Mouse (Mus musculus) liver, embryonic 13.5 days (tissue): ENCODE data around the gene Vstm4. TPM values are rescaled to one million over a fixed set of nuclear protein-coding genes. Genes with fewer than 3 reads are reported as not detected.

ENCODE experiments used
- ATAC-seq: fragments of 200-750 bp; cut with Nextera tagmentation; 2 replicates; pipeline ENCODE4 v1.8.0; 2017; ENCODE audit warnings: low read depth, mild to moderate bottlenecking, moderate number of reproducible peaks, moderate library complexity
- DNase-seq: peaks from one replicate; pipeline ENCODE4 v3.0.0; 2022
- H3K27ac ChIP-seq: fragments of 300-500 bp; sonication (generic); 2 replicates; pipeline ENCODE4 v1.5.1; 2015; ENCODE audit warnings: moderate library complexity, mild to moderate bottlenecking, inconsistent platforms
- H3K27me3 ChIP-seq: fragments of 300-500 bp; sonication (generic); 2 replicates; pipeline ENCODE4 v1.6.1; 2015; ENCODE audit warnings: mild to moderate bottlenecking, inconsistent platforms
- H3K36me3 ChIP-seq: fragments of 300-500 bp; sonication (generic); 2 replicates; pipeline ENCODE4 v1.6.1; 2015; ENCODE audit warnings: mild to moderate bottlenecking, inconsistent platforms
- H3K4me1 ChIP-seq: fragments of 300-500 bp; sonication (generic); replicated peaks from 2 replicates; pipeline ENCODE4 v1.6.1; 2015; ENCODE audit warnings: inconsistent platforms
- H3K4me2 ChIP-seq: fragments of 300-500 bp; sonication (generic); 2 replicates; pipeline ENCODE4 v1.6.1; 2015; ENCODE audit warnings: inconsistent platforms, mild to moderate bottlenecking, moderate library complexity
- H3K4me3 ChIP-seq: fragments of 300-500 bp; sonication (generic); replicated peaks from 2 replicates; pipeline ENCODE4 v1.5.1; 2015; ENCODE audit warnings: mild to moderate bottlenecking, inconsistent platforms
- H3K9ac ChIP-seq: fragments of 300-500 bp; sonication (generic); 2 replicates; pipeline ENCODE4 v1.6.1; 2015; ENCODE audit warnings: mild to moderate bottlenecking, inconsistent platforms
- H3K9me3 ChIP-seq: fragments of 300-500 bp; sonication (generic); replicated peaks from 2 replicates; pipeline ENCODE4 v1.6.1; 2016; ENCODE audit warnings: inconsistent platforms
- WGBS: fragments of 180-500 bp; shearing (Covaris S2); methylation state at CpG from one replicate; pipeline ENCODE4 v1.1.7; 2015; ENCODE audit not compliant: insufficient replicate concordance; 5-methylcytosine and 5-hydroxymethylcytosine counted together
- polyA plus RNA-seq: library from polyadenylated mRNA; unstranded; fragments of >200 nt; fragmentation: Nextera tagmentation; extraction: Ambion mirVana; gene quantifications from 2 replicates; pipeline ENCODE4 v1.2.1, GENCODE M21; 2015

The Vstm4 gene
- polyA plus RNA-seq, 1 experiment from 2014 or later: 4.2 TPM

DNA sequence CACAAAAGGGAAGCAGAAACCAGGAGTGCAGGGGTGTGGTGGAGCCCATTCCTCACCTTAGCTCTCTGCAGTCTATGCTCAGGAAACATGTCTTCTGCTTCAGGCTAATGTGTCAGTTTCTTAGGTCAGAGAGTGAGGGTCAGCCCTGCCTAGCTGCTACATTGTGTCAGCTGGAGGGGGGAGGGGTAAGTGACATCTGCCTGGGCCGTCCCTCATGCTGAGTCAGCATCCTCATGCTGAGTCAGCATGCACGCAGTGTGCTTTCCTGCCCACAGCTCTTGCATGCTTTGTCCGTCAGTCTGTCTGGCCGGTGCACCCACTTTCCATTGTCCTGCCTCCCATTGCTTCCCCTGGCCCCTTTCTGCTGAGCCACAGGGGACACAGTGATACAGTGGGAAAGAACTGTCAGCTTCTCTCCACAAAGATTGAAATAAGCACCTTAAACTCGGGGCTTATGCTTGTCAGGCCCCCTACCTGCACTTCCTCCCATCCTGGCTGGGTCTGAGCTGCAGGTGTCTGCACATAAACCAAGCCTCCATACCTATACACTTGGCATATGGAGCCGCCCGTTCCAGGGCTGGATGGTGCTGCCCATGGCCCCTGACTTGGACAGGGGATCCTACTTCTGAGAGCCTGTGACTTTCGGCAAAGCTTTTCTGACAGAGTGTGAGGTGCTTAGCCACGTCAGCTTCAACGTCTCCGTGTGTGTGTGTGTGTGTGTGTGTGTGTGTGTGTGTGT, 3.4 kb downstream of the Vstm4 start:
- no peak overlapping the region for H3K4me3 ChIP-seq
- no peaks in the 10 kb centered on the region for H3K9me3 ChIP-seq
- H3K4me2 ChIP-seq: no peak overlapping the region
- H3K27ac ChIP-seq: no peak overlapping the region
- H3K36me3 ChIP-seq: no peaks in the 10 kb centered on the region
- H3K9ac ChIP-seq: no peak overlapping the region
- DNase-seq (no peak), ATAC-seq (0 out of 2 replicates have a peak, but pooled peaks have one; percentile 21)
- H3K4me1 ChIP-seq: peaks cover 4% of the 10 kb centered on the region; the same call in 1 of the 2 replicates
- H3K27me3 ChIP-seq: peaks cover 42% of the 10 kb centered on the region
- 37% methylated on average over 11 of the region's 11 CpGs for WGBS

- no peak overlapping the region for H3K4me3 ChIP-seq
Measured at GRCm38 (mm10) chr14:32861149-32861581, 4.6 kb downstream of the Vstm4 start.

GRCm38 (mm10) chr14:32861656-32862055, 5.1 kb downstream of the Vstm4 start:
- no peak overlapping the region; the same call in 1 of the 2 replicates for H3K27ac ChIP-seq
- no peaks in the 10 kb centered on the region for H3K9me3 ChIP-seq
- H3K27me3 ChIP-seq: peaks cover 25% of the 10 kb centered on the region
- H3K4me2 ChIP-seq: no peak overlapping the region
- ATAC-seq (no peak), DNase-seq (no peak)
- H3K4me3 ChIP-seq: no peak overlapping the region
- peaks cover 4% of the 10 kb centered on the region; the same call in 1 of the 2 replicates for H3K4me1 ChIP-seq
- WGBS: 36% methylated on average over 2 of the region's 2 CpGs
- no peaks in the 10 kb centered on the region for H3K36me3 ChIP-seq
- no peak overlapping the region for H3K9ac ChIP-seq

More at GRCm38 (mm10) chr14:32861149-32861581, 4.6 kb downstream of the Vstm4 start:
- no peak for DNase-seq
- no peaks in the 10 kb centered on the region for H3K36me3 ChIP-seq
- no peak overlapping the region for H3K27ac ChIP-seq
- no peak; the same call in 1 of the 2 replicates for ATAC-seq
- H3K4me2 ChIP-seq: no peak overlapping the region
- WGBS: 27% methylated on average over 6 of the region's 6 CpGs
- peaks cover 4% of the 10 kb centered on the region; the same call in 1 of the 2 replicates for H3K4me1 ChIP-seq
- H3K27me3 ChIP-seq: peaks cover 30% of the 10 kb centered on the region
- H3K9ac ChIP-seq: no peak overlapping the region
- no peaks in the 10 kb centered on the region for H3K9me3 ChIP-seq

DNA sequence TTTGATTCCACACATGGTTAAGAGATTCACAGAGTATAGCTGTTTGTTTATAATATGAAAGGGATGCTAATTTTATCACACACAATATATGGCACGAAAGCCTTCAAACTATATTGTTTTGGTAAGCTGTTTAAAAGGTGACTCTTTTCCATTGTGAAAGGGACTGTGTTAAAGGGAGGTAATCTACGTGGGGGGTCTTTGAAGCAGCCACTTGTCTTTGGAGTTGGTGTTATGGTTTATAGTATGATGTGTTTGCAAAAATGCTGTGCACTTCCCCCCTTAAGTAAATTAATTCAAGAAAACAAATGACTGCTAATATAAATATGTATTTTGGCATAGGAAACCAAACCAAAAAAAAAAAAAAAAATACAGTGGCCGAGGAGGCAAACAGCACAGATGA, 8.8 kb downstream of the Vstm4 start:
- 58% methylated on average over 3 of the region's 3 CpGs for WGBS
- no peak overlapping the region for H3K27ac ChIP-seq
- no peak for DNase-seq

GRCm38 (mm10) chr14:32871963-32872362, 15.4 kb downstream of the Vstm4 start:
- ATAC-seq: no peak
- Histone ChIP-seq H3K9me3 (no peaks in the 10 kb centered on the region), H3K4me3 (no peak overlapping the region), H3K27ac (no peak overlapping the region), H3K9ac (no peak overlapping the region), H3K4me2 (no peak overlapping the region), H3K4me1 (no peaks in the 10 kb centered on the region), H3K27me3 (no peaks in the 10 kb centered on the region), H3K36me3 (no peaks in the 10 kb centered on the region)
- DNase-seq: no peak
- WGBS: 46% methylated on average over 5 of the region's 5 CpGs

More for the DNA sequence above, 8.8 kb downstream of the Vstm4 start:
- H3K4me2 ChIP-seq: no peak overlapping the region
- no peaks in the 10 kb centered on the region for H3K36me3 ChIP-seq
- H3K9me3 ChIP-seq: no peaks in the 10 kb centered on the region
- H3K4me3 ChIP-seq: no peak overlapping the region
- no peak for ATAC-seq
- H3K4me1 ChIP-seq: no peaks in the 10 kb centered on the region
- no peaks in the 10 kb centered on the region for H3K27me3 ChIP-seq
- no peak overlapping the region for H3K9ac ChIP-seq

GRCm38 (mm10) chr14:32877549-32877948, 21.0 kb downstream of the Vstm4 start:
- peak; percentile 36; the same call in 1 of the 2 replicates for ATAC-seq
- H3K9me3 ChIP-seq: no peaks in the 10 kb centered on the region
- H3K4me1 ChIP-seq: no peaks in the 10 kb centered on the region
- no peak overlapping the region for H3K9ac ChIP-seq
- H3K27me3 ChIP-seq: no peaks in the 10 kb centered on the region
- H3K36me3 ChIP-seq: no peaks in the 10 kb centered on the region
- no peak overlapping the region for H3K4me3 ChIP-seq
- no peak overlapping the region for H3K4me2 ChIP-seq
- WGBS: 52% methylated on average over 6 of the region's 6 CpGs
- no peak overlapping the region for H3K27ac ChIP-seq
- no peak for DNase-seq

DNA sequence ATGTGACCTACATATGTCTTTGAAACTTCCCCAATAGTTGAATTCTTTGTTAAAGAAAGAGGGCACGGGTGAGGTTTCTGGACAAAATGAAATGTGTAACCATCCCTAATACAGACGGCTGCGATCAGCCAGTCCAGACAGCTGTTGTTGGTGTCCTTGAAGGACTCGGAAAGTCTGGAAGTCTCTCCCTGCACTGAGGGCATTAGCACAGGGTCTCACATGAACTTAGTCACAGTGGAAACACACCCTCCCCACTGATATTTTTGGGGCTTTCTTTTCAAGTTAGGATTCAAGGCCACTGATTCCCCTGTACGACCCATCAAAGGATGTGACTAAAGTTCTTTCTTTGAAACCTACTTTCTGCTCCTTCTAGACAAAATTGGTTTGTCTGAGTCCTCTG, 23.8 kb downstream of the Vstm4 start:
- ATAC-seq (no peak), DNase-seq (no peak)
- Histone ChIP-seq H3K27me3 (no peaks in the 10 kb centered on the region), H3K9me3 (no peaks in the 10 kb centered on the region), H3K9ac (no peak overlapping the region), H3K27ac (no peak overlapping the region), H3K4me2 (no peak overlapping the region), H3K4me3 (no peak overlapping the region), H3K36me3 (no peaks in the 10 kb centered on the region), H3K4me1 (no peaks in the 10 kb centered on the region)
- WGBS: 56% methylated on average over 5 of the region's 5 CpGs

DNA sequence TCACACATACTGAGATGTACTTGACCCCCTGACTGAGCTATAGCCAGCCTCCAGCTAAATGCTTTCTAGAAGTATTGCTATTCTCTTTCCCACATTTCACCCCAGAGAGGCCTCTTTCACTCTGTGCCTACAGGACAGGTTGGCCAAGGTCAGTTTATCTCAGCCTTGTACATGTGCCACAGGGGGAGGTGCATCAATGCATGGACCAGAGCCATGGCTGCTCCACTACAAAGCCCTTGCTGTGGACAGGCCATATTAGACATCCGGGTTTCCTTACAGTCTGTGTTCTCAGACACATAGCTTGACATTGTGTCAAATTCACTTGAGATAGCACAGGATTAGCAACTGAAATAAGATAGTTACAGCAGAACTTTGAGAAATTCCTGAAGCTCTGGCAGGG, 25.1 kb downstream of the Vstm4 start:
- Histone ChIP-seq H3K36me3 (no peaks in the 10 kb centered on the region), H3K9ac (no peak overlapping the region), H3K4me3 (no peak overlapping the region), H3K4me2 (no peak overlapping the region), H3K9me3 (no peaks in the 10 kb centered on the region), H3K27ac (no peak overlapping the region), H3K4me1 (no peaks in the 10 kb centered on the region), H3K27me3 (no peaks in the 10 kb centered on the region)
- 52% methylated on average over 1 of the region's 1 CpGs for WGBS
- no peak for ATAC-seq
- no peak for DNase-seq

GRCm38 (mm10) chr14:32888876-32889674, 32.5 kb downstream of the Vstm4 start:
- Histone ChIP-seq H3K27ac (no peak overlapping the region), H3K36me3 (no peaks in the 10 kb centered on the region), H3K4me1 (peaks cover 9% of the 10 kb centered on the region; the same call in 1 of the 2 replicates), H3K4me2 (no peak overlapping the region), H3K9me3 (no peaks in the 10 kb centered on the region), H3K27me3 (no peaks in the 10 kb centered on the region), H3K9ac (no peak overlapping the region), H3K4me3 (no peak overlapping the region)
- 54% methylated on average over 6 of the region's 6 CpGs for WGBS
- no peak for DNase-seq
- 0 out of 2 replicates have a peak, but pooled peaks have one; percentile 12 for ATAC-seq

DNA sequence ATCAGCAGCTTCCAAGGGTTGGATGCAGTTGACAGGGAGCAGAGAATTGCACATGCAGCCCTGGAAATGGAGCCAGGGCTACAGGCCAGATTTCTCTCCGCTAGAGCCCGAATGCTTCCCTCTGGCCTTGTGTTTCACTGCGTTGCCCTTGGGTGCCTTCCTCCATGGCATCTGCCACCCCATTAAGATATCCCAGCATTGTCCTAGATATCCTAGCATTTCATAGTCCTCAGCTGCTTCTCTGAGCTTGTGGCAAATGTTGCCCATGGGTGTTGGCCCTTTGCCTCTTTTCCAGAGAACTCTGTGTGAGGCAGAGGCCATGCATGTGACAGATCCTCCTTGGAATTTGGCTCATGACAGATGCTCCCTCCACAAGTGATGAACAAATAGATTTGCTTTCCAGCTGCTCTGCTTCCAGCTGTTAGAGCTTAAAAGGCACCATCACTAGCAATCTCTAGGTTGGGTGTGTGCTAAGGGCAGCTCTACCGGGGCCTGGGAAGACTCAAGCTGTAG, 37.8 kb downstream of the Vstm4 start:
- no peaks in the 10 kb centered on the region for H3K9me3 ChIP-seq
- ATAC-seq: no peak
- 0 out of 2 replicates have a peak, but pooled peaks cover under 1% of the 10 kb centered on the region for H3K4me1 ChIP-seq
- no peak overlapping the region for H3K27ac ChIP-seq
- H3K36me3 ChIP-seq: no peaks in the 10 kb centered on the region
- H3K27me3 ChIP-seq: no peaks in the 10 kb centered on the region
- no peak overlapping the region for H3K9ac ChIP-seq
- H3K4me3 ChIP-seq: no peak overlapping the region
- no peak overlapping the region for H3K4me2 ChIP-seq
- 86% methylated on average over 4 of the region's 4 CpGs for WGBS
- no peak for DNase-seq

DNA sequence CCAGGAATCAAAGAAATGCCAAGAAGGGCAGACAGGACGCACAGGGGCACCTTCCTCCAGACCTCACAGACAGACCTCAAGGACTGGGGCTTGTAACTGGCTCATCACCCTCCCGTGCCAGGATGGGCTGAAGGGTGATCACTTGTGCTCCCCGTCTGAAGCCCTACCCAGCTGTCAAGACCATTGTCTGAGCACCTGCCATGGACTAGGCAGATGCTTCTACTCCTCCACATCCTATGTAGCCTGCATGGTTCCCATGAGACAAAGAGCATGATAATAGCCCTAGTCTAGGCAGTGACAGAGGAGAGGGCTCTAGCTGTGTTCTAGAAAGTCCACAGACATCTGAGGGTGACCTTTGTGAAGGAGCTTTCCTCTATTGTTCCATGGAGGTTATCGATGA, 38.3 kb downstream of the Vstm4 start:
- H3K36me3 ChIP-seq: no peaks in the 10 kb centered on the region
- no peak overlapping the region for H3K27ac ChIP-seq
- WGBS: 66% methylated on average over 4 of the region's 4 CpGs
- H3K4me1 ChIP-seq: no peaks in the 10 kb centered on the region
- DNase-seq (no peak), ATAC-seq (no peak)
- H3K27me3 ChIP-seq: no peaks in the 10 kb centered on the region
- H3K9ac ChIP-seq: no peak overlapping the region
- H3K9me3 ChIP-seq: no peaks in the 10 kb centered on the region
- no peak overlapping the region for H3K4me2 ChIP-seq
- H3K4me3 ChIP-seq: no peak overlapping the region
